Mouse (Mus musculus) lung, postnatal 14 days (tissue): Measurements from ENCODE around the gene Tubb5.

ENCODE experiments used
- DNase-seq: peaks from one replicate; pipeline ENCODE4 v3.0.0; 2021

Tubb5 gene

DNA sequence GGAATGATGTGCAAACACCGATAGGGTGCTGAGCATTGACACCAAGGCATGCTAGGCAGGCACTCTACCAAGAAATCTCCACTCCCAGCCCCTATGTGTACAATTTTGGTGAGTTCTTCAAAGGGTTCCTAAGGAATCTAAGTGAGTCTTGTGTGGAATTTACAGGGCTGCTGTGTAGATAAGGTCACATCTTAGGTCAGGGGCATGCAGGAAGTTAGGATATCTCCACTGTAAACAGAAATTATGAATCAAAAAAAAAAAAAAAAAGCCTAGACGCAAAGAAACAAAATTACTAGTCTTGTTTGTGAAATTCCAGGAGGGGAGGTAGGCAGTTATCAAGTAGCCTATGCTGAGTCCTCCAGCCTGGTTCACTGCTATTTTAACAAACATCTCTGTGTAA, 45.3 kb downstream of the Tubb5 start:
- no peak for DNase-seq

DNA sequence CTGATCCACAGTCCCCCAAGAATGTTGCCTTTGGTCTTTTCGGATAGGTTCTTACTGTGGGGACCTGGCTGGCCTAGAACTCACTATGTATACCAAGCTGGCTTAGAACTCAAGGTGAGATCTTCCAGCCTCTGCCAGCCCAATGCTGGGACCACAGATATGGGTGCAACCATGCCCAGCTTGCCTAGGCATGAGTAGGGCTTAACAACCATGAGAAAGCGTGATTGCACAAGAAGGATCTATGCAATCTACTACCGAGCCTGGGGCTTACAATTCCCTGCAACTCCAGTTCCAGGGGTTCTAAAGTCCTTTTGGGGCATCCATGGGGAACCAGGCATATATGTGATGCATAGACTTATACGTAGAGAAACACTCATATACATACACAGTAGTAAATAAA, 47.2 kb downstream of the Tubb5 start:
- DNase-seq: no peak

DNA sequence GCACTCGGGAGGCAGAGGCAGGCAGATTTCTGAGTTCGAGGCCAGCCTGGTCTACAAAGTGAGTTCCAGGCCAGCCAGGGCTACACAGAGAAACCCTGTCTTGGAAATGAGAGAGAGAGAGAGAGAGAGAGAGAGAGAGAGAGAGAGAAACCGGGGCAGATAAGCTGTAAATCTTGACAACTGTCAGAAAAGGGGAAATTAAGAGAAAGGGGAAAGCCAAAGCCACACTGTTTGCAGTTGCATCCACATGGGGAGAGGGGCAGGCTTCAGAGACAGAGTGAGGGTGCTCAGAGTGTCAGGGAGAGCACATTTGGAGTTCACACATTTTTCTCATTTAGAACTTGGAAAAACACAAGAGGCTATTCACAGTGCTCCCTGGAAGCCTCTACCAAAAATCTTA, 50.1 kb downstream of the Tubb5 start:
- DNase-seq: no peak

- DNase-seq: no peak
Observed at GRCm38 (mm10) chr17:35787493-35787892, 50.6 kb downstream of the Tubb5 start.

GRCm38 (mm10) chr17:35785140-35785539, 53.0 kb downstream of the Tubb5 start:
- no peak for DNase-seq

- DNase-seq: peak; percentile 56
Observed at GRCm38 (mm10) chr17:35783944-35784343, 54.2 kb downstream of the Tubb5 start.
